Mouse (Mus musculus) adrenal gland, adult 18-20 months (tissue): Measurements from ENCODE around the gene Clock. TPM values are rescaled to one million over a fixed set of nuclear protein-coding genes. Genes with fewer than 3 reads are reported as not detected.

Experiments
- DNase-seq, 2 experiments: peaks; one replicate each; pipeline ENCODE4 v3.0.0; 2021 to 2022; ENCODE audit warnings: low spot score in 2 of 2
- total RNA-seq, 2 experiments: library from RNA; stranded (reverse); gene quantifications; 1 replicate in 1 of 2; 2 replicates in 1 of 2; pipeline ENCODE4 v1.2.3; 2021

The Clock gene
- total RNA-seq, 2 experiments from 2014 or later = 48.8 to 54.2 TPM

DNA sequence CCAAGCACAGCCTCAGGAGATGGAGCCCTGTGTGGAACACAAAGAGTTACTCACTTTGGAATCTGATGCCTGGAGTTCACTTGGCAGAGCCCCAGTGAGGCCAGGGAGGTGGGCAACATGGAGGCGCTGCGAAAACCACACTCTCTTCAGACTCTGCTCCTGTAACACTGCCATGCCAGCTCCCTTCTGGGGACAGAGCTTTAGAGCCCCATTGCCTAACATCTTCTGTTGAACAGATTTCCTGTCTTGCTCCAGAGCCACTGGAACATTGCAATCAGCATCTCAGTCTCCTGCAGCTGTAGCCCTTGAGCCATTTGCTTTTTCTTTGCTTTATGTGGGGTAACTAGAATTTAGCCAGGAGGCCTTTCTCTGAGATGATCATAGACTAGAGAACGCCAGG, 122.3 kb downstream of the Clock start:
- no peak for DNase-seq

DNA sequence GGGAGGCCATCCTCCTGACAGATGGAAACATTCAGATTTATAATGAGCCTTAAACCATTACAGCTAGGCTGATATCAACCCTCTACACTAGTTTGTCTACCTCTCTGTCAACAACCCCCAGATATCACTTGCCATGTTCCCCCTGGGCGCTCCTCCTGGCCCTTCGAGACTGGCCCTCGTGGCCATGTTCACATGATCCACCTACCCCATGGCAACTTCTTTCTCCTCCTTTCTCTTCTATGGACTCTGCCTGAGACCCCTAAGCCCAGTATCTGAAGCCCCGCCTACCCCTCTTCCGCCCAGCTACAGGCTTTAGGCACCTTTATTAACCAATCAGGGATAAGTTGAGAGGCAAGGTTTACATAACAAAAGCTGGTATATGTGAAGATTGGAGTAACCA, 124.8 kb downstream of the Clock start:
- no peak for DNase-seq

DNA sequence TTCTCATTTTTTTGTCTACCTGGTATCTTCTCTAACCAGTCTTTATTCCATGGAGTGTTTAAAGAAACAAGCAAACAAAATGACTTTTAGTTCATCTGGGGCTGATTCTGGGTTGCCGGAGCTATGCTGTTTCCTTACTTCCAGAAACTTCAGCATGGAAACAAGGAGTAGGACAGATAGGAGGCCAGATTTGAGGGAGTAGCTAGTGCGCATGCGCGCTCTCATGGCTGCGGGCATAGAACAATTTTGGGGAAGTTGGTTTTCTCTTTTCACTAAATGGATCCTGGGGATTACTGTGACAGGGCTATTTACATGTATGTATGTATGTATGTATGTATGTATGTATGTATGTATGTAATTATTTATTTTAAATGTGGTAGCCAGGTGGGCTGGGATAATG, 125.4 kb downstream of the Clock start:
- DNase-seq = no peak

DNA sequence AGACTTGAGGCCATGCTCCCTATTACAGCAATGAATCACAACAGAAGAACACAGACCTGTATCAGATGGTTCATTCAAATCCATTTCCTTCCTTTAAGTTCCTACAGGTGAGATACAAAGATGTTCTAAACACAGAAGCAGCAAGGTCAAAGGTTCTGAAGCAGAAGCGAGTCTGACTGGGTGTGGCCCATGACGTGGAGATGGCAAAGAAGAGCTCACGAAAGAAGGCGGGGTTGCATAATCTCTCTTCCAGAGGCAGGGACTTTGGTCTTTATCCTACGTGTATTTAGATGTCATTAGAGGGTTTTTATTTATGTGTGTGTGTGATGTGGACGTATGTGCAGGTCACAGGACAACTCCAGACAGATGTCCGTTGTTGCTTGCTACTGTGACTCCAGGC, 126.9 kb downstream of the Clock start:
- DNase-seq = no peak

DNA sequence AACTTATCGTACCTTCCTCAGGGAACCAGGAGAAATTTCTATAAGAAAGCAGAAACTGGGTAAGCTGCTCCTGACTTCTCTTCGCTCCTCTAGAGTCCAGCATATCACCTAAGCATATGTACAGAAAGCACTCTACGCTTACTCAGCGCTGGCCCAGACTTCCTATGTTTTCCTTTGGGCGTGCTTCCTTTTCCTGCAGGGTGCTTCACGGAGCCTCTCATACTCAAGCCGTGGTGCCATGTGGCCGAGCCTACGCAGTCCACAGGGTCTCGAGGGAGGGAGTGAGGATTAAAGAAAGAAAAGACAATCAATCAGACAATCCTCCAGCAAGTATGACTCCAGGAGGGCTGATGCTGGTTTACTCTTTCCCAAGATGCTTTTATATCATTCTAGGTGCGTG, 127.8 kb downstream of the Clock start:
- no peak for DNase-seq

DNA sequence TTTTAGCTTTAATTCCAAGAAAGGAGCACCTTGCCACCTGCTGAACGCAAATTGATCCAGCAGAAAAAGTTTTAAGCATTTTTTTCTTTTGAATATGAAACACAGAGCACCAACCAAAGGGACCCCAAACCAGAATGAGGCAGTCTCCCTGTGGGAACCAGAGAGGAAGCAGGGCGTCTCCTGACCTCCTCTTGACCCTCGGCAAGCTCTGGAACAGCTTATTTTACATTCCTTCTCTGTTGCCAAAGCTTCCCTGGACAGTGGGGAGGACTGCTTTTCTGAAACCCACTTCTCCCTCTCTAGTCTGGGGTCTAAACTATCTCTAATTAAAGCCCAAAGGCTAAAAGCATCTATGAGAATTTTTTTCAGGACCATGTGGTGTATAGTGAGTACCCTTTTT, 128.2 kb downstream of the Clock start:
- no peak for DNase-seq

DNA sequence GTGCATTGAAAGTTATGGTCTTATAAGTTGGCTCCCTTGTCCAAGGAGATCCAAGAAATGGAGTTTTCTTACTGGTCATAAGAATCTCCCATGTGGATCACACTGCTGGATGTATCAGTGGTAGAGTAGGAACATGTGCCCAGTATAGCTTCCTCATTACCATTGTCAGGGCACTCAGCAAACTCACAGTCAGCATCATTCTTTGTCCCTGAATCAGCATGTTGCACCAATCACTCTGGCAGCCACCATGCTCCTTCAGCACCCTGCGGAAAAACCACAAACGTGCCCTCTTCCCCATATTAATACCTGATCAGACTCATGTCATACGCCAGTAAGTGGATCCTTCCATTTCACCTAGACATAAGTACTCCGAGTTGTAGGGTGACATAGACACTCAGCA, 129.5 kb downstream of the Clock start:
- no peak for DNase-seq

DNA sequence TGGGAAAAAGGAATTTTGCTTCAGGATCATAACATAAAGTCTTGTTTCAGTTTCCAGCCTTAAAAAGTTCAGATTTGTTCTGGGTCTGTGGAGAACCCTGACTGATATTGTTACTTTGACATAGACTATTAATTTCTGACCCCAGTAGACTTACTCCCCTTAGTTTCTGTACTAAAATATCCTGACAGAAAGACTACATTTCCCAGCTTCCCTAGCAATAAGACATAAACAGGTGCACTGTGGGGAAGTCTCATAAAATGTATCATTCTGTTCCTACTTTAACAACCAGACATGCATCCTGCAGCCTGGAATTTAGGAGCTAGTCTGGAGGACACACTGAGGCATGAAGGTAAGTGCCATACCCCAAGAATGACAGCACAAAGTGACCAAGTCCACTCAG, 133.6 kb downstream of the Clock start:
- DNase-seq = no peak

DNA sequence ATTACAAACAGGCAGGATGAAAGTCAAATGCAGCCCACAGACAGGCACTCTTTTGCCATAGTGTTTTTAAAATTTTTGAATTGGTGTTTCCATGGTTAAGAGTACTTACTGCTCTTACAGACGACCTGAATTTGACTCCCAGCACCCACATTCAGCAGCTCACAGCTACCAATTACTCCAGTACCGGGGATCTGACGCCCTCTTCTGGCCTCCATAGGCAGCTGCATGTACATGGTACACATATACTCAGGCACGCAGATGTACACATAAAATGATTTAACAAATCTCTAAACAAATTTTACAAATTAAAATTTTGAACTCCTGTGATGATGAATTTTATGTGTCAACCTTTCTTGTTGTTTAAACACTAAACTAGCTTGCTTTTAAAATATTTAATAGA, 134.1 kb downstream of the Clock start:
- no peak for DNase-seq

DNA sequence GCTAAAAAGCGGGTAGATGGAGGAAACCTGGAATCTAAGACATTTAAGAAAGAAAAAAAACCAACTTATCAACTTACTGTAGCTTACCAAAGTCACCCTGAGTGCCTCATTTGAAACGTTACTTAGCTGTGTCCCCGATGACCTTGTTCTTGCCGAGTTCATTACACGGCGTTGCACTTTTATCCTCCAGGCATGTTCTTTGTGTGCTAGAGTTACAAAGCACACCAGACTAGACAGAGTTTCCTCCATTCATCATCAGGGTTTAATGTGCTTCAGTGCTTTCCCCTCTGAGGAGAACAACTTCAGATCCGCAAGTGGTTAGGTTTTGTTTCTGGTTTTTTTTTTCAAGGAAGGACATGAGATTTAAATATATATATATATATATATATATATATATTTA, 139.8 kb downstream of the Clock start:
- DNase-seq = no peak

DNA sequence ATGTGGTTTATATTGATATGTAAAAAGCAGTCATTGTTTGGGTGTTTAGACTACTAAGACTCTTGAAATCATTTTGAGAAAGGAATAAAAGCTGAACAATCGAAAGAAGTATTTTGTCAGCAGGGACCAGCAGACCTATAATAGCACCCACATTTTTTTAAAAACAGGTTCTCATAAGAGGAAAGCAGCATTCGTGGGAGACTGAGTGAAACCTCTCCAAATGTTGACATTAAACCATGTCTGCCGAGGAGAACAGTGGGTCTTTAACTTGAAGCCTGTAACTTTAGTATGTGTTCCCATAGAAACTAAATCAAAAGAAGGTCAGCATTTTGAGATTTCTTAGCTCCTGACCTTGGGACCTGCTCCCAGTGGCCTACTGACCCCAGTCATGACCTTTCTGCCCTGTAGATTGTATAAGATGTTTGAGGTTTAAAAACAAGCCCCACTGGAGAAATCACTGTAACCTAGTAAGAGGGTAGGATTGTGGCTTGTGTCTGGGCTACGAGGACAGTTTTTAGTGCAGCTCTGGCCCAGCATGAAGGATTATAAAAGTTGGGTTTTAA, 140.7 kb downstream of the Clock start:
- no peak for DNase-seq

DNA sequence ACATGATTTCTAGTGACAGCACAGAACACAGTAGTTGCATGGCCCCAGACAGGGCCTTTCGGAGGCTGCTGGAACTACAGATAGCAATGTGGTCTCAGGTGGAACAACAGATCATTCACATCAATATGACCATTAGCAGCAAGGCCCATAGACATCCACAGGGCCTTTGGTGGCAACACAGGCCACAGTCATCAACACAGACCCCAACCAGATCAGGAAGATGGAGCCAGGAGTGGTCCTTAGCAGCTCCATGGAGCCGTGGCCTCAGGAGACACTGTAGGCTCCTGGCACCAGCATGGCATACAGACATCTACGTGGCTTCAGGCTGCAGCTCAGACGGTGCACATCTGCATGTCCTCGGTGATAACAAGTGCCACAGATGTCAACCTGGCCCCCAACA, 141.7 kb downstream of the Clock start:
- DNase-seq = no peak

DNA sequence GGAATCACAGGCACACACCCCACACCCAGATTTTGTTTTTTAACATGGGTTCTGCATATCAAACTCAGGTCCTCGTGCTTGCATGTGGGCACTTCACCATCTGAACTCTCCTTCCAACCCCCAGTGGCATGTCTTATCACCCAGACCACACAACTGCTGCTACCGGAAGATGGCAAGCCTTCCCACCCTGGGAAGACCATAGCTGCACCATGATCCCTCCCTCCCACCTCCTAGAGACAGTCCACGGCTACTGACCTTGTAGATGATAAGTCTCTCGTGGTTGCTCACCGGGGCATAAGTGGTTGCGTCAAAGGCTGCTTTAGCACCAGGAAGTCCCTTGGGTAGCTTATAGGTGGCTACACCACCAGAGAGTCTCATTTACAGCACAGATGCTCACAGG, 143.1 kb downstream of the Clock start:
- no peak for DNase-seq

DNA sequence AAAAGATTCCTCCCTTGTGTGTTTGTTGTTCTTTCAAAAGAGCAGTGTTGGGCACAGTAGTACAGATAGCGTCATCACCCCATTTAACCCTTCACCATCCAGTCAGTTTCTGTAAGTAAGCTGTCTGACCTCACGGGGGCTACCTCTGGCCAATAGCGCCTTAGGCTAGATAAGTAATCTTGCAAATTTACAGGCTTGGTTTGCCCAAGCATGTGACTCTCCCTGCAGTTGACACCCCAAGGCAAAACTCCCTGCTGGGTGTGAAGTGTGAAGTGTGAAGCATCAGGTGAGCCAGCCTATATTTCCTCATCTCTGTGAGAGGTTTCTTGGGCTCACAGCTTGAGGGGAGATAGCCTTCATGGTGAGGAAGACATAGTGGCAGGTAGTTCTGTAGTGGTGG, 144.5 kb downstream of the Clock start:
- no peak for DNase-seq

Other genes starting within 250 kb of the Clock start
- 10 to 100 TPM; 17.3 to 22.2 TPM for gene Srd5a3, start 164.5 kb downstream of the Clock start, total RNA-seq
- gene Tmem165, start 120.9 kb downstream of the Clock start, total RNA-seq = 10 to 100 TPM; 28.4 to 34.4 TPM
- not detected for gene Pdcl2, start 26.4 kb upstream of the Clock start, total RNA-seq
- gene Nmu, start 59.0 kb upstream of the Clock start, total RNA-seq = not detected
- gene Gm7271, start 179.2 kb upstream of the Clock start, total RNA-seq = not detected
- gene Exoc1, start 224.5 kb upstream of the Clock start, total RNA-seq = 10 to 100 TPM; 36.2 to 42.2 TPM